Mouse (Mus musculus): ENCODE data around the gene Rmi1. TPM values are rescaled to one million over a fixed set of nuclear protein-coding genes. Genes with fewer than 3 reads are reported as not detected.
"Not testable (repeated sequence)": the region's sequence is repeated elsewhere in the genome, so short reads cannot be mapped to it uniquely, and the experiment has no call there.

Rmi1 gene
- polyA plus RNA-seq, 1 experiment from 2014 or later, result 33.0 TPM

DNA sequence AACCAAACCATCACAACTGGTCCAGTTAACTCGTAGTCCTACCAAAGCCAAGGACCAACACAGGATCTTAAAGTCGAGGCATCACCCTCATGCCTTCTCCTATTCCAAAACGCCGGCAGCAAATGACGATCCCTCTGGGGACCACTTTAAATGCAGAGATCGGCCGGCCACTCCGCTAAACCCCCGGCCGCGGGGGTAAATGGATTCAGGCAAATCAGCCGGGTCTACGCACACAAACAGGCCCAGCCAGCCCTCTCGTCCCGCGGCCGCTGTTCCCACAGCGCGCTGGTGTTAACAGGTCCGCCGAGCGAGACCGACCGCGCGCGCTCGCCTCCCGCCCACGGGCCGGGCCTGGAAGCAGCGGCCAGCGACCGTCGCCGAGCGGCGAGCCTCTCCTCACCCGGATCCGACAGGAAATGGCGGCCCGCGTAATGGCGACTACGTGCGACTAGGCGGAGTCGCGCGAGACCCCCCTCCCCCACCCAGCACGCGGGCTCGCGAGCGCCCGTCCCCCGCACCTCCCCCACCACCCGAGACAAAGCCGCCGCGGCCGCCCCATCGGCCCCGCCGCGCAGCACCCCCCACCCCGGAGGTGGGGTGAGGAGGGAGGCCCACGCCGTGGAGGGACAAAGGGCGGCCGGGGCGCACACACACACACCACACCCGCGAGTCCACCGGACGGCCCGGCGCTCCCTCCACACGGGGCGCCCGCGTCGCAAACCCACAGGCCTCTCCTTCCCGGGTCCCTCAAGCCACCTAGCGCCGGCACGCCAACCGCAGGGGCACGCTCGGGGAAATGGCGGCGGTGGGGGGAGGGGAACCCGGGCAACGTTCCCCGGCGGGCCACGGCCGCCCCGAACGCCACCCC, 679 bp upstream of the Rmi1 start:
- Histone ChIP-seq H3K4me1 (replicated peaks) (no peaks in the 10 kb centered on the region; the same call in 1 of the 2 replicates), H3K9me3 (no peaks in the 10 kb centered on the region), H3K36me3 (peaks cover 27% of the 10 kb centered on the region), H3K4me3 (replicated peaks) (peak overlapping the region; percentile 96), H3K4me2 (peak overlapping the region; percentile 76), H3K9ac (replicated peaks) (peak overlapping the region; percentile 100), H3K27ac (peak overlapping the region; percentile 99), H3K27me3 (no peaks in the 10 kb centered on the region)
- under 1% methylated on average over 96 of the region's 100 CpGs for WGBS
- peak; percentile 26 for ATAC-seq (ENCODE audit: insufficient number of reproducible peaks, insufficient read depth, low FRiP score, low TSS enrichment, low read depth)

GRCm38 (mm10) chr13:58402744-58403110, 679 bp downstream of the Rmi1 start:
- H3K9ac ChIP-seq (replicated peaks), result peak overlapping the region; percentile 100
- peak overlapping the region; percentile 96 for H3K4me3 ChIP-seq (replicated peaks)
- no peaks in the 10 kb centered on the region for H3K9me3 ChIP-seq
- H3K4me1 ChIP-seq (replicated peaks), result no peaks in the 10 kb centered on the region; the same call in 1 of the 2 replicates
- peak overlapping the region; percentile 54 for H3K4me2 ChIP-seq
- H3K36me3 ChIP-seq, result peaks cover 18% of the 10 kb centered on the region
- H3K27me3 ChIP-seq, result no peaks in the 10 kb centered on the region
- WGBS, result under 1% methylated on average over 43 of the region's 48 CpGs
- H3K27ac ChIP-seq, result peak overlapping the region; percentile 99
- ATAC-seq (ENCODE audit: insufficient number of reproducible peaks, insufficient read depth, low FRiP score, low TSS enrichment, low read depth), result peak; percentile 57

DNA sequence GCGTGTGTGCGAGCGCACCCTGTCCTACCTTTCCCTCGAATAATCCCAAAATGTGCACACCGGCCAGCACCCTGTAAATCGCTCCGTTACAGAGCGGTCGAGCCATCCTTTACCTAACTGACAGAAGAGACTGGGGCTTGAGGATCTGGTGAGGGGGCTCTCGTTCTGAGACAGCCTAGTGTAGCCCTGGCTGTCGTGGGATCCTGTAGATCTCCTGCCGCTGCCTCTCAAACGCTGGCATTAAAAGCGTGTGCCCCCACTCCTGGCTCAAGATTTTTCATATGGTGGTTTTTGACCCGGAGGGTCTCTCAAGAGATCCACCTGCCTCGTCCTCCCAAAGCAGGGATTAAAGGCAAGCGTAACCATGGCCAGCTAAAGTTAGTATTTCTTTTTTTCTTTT, 1.2 kb downstream of the Rmi1 start, which contains the start of gene Hnrnpk:
TSS of gene Hnrnpk (minus strand) at position 101 of the 400 bp plus-strand sequence.
- not testable (repeated sequence) for H3K27me3 ChIP-seq; H3K9me3 ChIP-seq; H3K4me1 ChIP-seq (replicated peaks); ATAC-seq (ENCODE audit: insufficient number of reproducible peaks, insufficient read depth, low FRiP score, low TSS enrichment, low read depth)
- H3K36me3 ChIP-seq, result peaks cover 14% of the 10 kb centered on the region
- H3K27ac ChIP-seq, result peak within 1 kb of the TSS; percentile 99
- WGBS, result 8% methylated on average over 17 of the region's 17 CpGs
- H3K4me2 ChIP-seq, result peak within 1 kb of the TSS; percentile 54
- H3K4me3 ChIP-seq (replicated peaks), result peak within 1 kb of the TSS; percentile 96
- peak within 1 kb of the TSS; percentile 100 for H3K9ac ChIP-seq (replicated peaks)

DNA sequence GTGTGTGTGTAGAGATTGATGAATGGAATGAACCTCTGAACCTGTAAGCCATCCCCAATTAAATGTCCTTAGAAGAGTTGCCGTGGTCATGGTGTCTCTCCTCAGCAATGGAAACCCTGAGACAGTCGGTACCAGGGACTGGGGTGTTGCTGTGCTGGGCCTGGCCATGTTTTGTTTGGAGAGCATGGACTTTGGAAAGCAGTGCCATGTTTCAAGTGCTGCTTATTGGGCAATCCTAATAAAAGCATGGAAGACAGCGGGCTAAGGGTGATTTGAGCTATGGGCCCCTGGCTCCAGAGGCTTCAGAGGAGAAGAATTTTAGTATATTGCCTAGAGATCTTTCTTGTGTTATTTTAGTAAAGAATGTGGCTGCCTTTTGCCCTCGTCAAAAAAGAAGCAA, 9.0 kb downstream of the Rmi1 start:
- no peak overlapping the region for H3K4me3 ChIP-seq (replicated peaks)
- H3K27ac ChIP-seq, result no peak overlapping the region
- ATAC-seq (ENCODE audit: insufficient number of reproducible peaks, insufficient read depth, low FRiP score, low TSS enrichment, low read depth), result no peak
- no peaks in the 10 kb centered on the region for H3K27me3 ChIP-seq
- no peaks in the 10 kb centered on the region; the same call in 1 of the 2 replicates for H3K4me1 ChIP-seq (replicated peaks)
- 90% methylated on average over 4 of the region's 4 CpGs for WGBS
- H3K9ac ChIP-seq (replicated peaks), result no peak overlapping the region
- peaks cover 41% of the 10 kb centered on the region for H3K36me3 ChIP-seq
- peaks cover 14% of the 10 kb centered on the region; the same call in 1 of the 2 replicates for H3K9me3 ChIP-seq
- H3K4me2 ChIP-seq, result no peak overlapping the region

DNA sequence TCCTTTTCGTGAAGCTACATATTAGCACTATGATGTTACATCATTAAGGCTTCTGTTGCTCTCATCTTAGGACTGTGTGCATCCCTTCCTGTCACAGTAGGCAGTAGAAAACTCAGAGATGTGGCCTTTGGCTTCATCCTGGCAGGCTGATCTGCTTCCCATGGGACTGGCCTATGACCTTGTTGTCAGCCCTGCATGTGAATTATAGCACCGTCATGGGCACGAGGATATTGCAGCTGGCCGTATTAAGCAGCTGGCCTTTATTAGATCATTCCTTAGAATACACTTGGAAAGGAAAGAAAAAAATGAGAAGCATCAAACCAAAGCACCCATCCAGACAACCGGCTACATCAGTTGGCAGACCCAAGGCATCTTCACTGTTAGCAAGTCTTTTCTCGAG, 13.3 kb downstream of the Rmi1 start:
- ATAC-seq (ENCODE audit: insufficient number of reproducible peaks, insufficient read depth, low FRiP score, low TSS enrichment, low read depth), result no peak
- H3K9me3 ChIP-seq, result peaks cover 22% of the 10 kb centered on the region; the same call in 1 of the 2 replicates

DNA sequence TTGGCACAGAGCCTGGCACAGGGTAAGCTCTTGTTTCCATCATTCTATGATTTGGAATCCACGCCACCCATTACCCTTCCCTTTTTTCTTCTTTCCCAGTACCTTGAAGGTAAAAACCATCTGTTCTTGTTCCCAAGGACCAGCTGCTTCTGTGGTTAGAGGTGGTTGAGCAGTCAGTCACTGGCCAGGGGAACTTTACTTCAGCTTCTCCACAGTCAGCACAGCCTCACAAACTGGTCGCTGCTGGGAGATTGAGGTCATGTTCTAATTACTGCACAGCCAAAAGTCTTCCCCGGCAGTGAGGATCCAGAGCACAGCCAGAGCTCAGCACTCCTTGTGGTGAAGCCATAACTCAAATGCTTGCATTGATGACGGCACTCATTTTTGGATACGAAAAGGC, 13.8 kb downstream of the Rmi1 start:
- no peaks in the 10 kb centered on the region; the same call in 1 of the 2 replicates for H3K4me1 ChIP-seq (replicated peaks)
- H3K4me2 ChIP-seq, result no peak overlapping the region
- no peak overlapping the region for H3K27ac ChIP-seq
- peaks cover 25% of the 10 kb centered on the region for H3K36me3 ChIP-seq
- no peak overlapping the region for H3K4me3 ChIP-seq (replicated peaks)
- no peak overlapping the region for H3K9ac ChIP-seq (replicated peaks)
- 62% methylated on average over 5 of the region's 5 CpGs for WGBS
- H3K9me3 ChIP-seq, result peaks cover 20% of the 10 kb centered on the region; the same call in 1 of the 2 replicates
- no peak for ATAC-seq (ENCODE audit: insufficient number of reproducible peaks, insufficient read depth, low FRiP score, low TSS enrichment, low read depth)
- no peaks in the 10 kb centered on the region for H3K27me3 ChIP-seq

More for the DNA sequence above, 13.3 kb downstream of the Rmi1 start:
- Histone ChIP-seq H3K9ac (replicated peaks) (no peak overlapping the region), H3K27ac (no peak overlapping the region), H3K4me2 (no peak overlapping the region), H3K4me3 (replicated peaks) (no peak overlapping the region), H3K4me1 (replicated peaks) (no peaks in the 10 kb centered on the region; the same call in 1 of the 2 replicates), H3K27me3 (no peaks in the 10 kb centered on the region), H3K36me3 (peaks cover 30% of the 10 kb centered on the region)
- 59% methylated on average over 6 of the region's 6 CpGs for WGBS

DNA sequence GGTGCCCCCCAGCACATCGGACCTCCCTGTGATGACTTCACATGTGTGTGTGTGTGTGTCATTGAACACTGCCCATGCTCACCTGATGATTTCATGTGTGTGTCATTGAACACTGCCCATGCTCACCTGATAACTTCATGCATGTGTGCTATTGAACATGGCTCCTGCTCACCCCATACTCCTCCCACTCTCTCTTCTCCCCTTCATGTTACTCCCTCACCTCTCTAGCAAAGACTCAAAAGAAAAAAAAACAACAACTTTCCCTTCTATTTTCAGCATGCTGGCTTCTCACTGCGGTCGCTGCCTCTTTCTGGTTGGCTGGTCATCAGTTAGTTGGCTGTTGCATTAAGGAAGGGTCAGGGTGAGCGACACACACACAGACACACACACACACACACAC, 16.6 kb downstream of the Rmi1 start:
- Histone ChIP-seq H3K9ac (replicated peaks) (no peak overlapping the region), H3K4me3 (replicated peaks) (no peak overlapping the region), H3K4me2 (no peak overlapping the region), H3K27ac (no peak overlapping the region), H3K9me3 (peaks cover 7% of the 10 kb centered on the region; the same call in 1 of the 2 replicates), H3K4me1 (replicated peaks) (no peaks in the 10 kb centered on the region; the same call in 1 of the 2 replicates), H3K27me3 (no peaks in the 10 kb centered on the region), H3K36me3 (no peaks in the 10 kb centered on the region)
- no peak for ATAC-seq (ENCODE audit: insufficient number of reproducible peaks, insufficient read depth, low FRiP score, low TSS enrichment, low read depth)
- 93% methylated on average over 4 of the region's 4 CpGs for WGBS

- no peak overlapping the region for H3K27ac ChIP-seq
- H3K4me2 ChIP-seq, result no peak overlapping the region
- ATAC-seq (ENCODE audit: insufficient number of reproducible peaks, insufficient read depth, low FRiP score, low TSS enrichment, low read depth), result no peak
- 100% methylated on average over 1 of the region's 1 CpGs for WGBS
- no peaks in the 10 kb centered on the region; the same call in 1 of the 2 replicates for H3K4me1 ChIP-seq (replicated peaks)
- no peak overlapping the region for H3K4me3 ChIP-seq (replicated peaks)
- no peaks in the 10 kb centered on the region for H3K36me3 ChIP-seq
- no peaks in the 10 kb centered on the region for H3K27me3 ChIP-seq
- H3K9me3 ChIP-seq, result peaks cover 7% of the 10 kb centered on the region; the same call in 1 of the 2 replicates
- no peak overlapping the region for H3K9ac ChIP-seq (replicated peaks)
Measured at GRCm38 (mm10) chr13:58419266-58419665, 17.2 kb downstream of the Rmi1 start.

DNA sequence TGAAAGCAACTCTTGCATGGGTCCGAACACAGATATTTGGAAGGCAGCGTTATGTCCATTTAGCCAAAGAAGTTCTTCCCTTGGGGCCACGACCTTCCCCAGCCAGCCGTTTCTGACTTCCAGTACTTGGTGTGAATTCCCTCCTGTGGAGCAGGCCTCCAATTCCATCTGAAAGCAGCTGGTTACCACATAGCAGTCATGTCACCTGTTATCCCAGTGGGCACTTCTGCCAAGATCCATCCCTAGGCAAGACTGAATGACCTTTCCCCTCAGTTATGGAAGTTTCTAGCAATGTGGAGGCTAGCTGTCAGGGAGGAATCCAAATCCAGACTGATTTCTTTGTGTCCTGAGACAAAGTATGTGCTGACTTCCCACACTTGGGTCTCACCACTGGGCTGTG, 19.0 kb downstream of the Rmi1 start:
- Histone ChIP-seq H3K27me3 (no peaks in the 10 kb centered on the region), H3K36me3 (no peaks in the 10 kb centered on the region), H3K4me3 (replicated peaks) (no peak overlapping the region), H3K4me1 (replicated peaks) (no peaks in the 10 kb centered on the region; the same call in 1 of the 2 replicates), H3K4me2 (no peak overlapping the region), H3K27ac (no peak overlapping the region), H3K9ac (replicated peaks) (no peak overlapping the region), H3K9me3 (peaks cover 7% of the 10 kb centered on the region; the same call in 1 of the 2 replicates)
- 69% methylated on average over 4 of the region's 4 CpGs for WGBS
- no peak for ATAC-seq (ENCODE audit: insufficient number of reproducible peaks, insufficient read depth, low FRiP score, low TSS enrichment, low read depth)

GRCm38 (mm10) chr13:58422242-58422641, 20.2 kb downstream of the Rmi1 start:
- Histone ChIP-seq H3K9ac (replicated peaks) (no peak overlapping the region), H3K27ac (no peak overlapping the region), H3K4me1 (replicated peaks) (no peaks in the 10 kb centered on the region), H3K4me2 (no peak overlapping the region), H3K9me3 (peaks cover under 1% of the 10 kb centered on the region; the same call in 1 of the 2 replicates), H3K36me3 (no peaks in the 10 kb centered on the region), H3K27me3 (no peaks in the 10 kb centered on the region), H3K4me3 (replicated peaks) (no peak overlapping the region)
- 87% methylated on average over 4 of the region's 4 CpGs for WGBS
- ATAC-seq (ENCODE audit: insufficient number of reproducible peaks, insufficient read depth, low FRiP score, low TSS enrichment, low read depth), result no peak

- H3K4me3 ChIP-seq (replicated peaks), result no peak overlapping the region
- no peak overlapping the region for H3K9ac ChIP-seq (replicated peaks)
- no peak overlapping the region for H3K4me2 ChIP-seq
- WGBS, result 66% methylated on average over 10 of the region's 10 CpGs
- H3K27me3 ChIP-seq, result no peaks in the 10 kb centered on the region
- no peaks in the 10 kb centered on the region for H3K4me1 ChIP-seq (replicated peaks)
- ATAC-seq (ENCODE audit: insufficient number of reproducible peaks, insufficient read depth, low FRiP score, low TSS enrichment, low read depth), result no peak
- no peaks in the 10 kb centered on the region for H3K36me3 ChIP-seq
- no peaks in the 10 kb centered on the region for H3K9me3 ChIP-seq
- H3K27ac ChIP-seq, result no peak overlapping the region
Measured at GRCm38 (mm10) chr13:58423061-58423660, 21.1 kb downstream of the Rmi1 start.
